Mouse (Mus musculus) cerebellum, postnatal 10 days (tissue): Measurements from ENCODE around the gene Mettl7a3.

Experiments used
- DNase-seq, 2 experiments: peaks; one replicate each; pipeline ENCODE4 v3.0.0; 2021; ENCODE audit warnings: mixed read lengths in 2 of 2

Mettl7a3 gene

GRCm38 (mm10) chr15:100388224-100388835, 53.6 kb downstream of the Mettl7a3 start:
- DNase-seq: peak in 1 of 2 experiments; percentile 17

GRCm38 (mm10) chr15:100388886-100389285, 54.2 kb downstream of the Mettl7a3 start:
- DNase-seq: no peak
